Mouse (Mus musculus): Measurements from ENCODE around the gene Ins2.

Gene Ins2

DNA sequence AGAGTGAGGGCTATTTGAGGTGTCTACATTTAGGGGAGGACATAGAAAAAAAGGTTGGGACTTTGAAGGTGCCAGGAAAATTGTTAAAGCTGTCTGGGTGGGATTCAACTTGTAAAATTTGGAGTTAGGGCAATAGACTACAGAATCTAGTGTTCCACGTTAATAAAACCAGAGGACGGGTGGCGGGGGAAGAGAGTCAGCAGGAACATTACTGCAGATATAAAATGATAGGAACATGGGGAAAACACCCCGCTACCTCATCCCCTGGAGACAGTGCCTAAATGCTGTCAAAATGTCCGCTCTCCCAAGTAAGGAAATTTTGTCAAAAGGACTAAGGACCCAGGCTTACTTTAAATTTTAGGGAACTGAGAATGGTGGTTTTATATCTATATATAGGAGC is 80.0 kb downstream of the Ins2 start:
- DNase-seq: no peak

DNA sequence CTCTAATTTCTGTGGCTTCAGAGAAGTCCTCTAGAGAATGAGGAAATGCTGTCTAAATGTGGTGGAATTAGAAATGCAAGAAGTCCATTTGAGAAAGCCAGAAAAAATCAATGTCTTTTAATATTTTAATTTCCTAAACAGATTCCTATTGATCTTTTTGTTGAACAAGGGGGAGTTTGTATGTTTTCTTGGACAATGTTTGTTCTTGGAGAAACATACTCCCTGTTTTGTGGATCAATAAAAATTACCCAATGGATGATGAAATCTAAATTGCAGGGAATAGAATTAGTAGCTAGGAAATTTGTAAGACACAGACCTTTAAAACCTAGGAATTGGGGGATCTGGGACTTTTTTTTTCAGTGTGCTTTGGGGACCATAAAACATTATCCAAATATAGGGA is 81.4 kb downstream of the Ins2 start:
- no peak for DNase-seq

- no peak for DNase-seq
Observed at GRCm38 (mm10) chr7:142661046-142661445, 82.1 kb downstream of the Ins2 start.

- no peak for DNase-seq
Observed at GRCm38 (mm10) chr7:142660651-142660945, 82.6 kb downstream of the Ins2 start.

DNA sequence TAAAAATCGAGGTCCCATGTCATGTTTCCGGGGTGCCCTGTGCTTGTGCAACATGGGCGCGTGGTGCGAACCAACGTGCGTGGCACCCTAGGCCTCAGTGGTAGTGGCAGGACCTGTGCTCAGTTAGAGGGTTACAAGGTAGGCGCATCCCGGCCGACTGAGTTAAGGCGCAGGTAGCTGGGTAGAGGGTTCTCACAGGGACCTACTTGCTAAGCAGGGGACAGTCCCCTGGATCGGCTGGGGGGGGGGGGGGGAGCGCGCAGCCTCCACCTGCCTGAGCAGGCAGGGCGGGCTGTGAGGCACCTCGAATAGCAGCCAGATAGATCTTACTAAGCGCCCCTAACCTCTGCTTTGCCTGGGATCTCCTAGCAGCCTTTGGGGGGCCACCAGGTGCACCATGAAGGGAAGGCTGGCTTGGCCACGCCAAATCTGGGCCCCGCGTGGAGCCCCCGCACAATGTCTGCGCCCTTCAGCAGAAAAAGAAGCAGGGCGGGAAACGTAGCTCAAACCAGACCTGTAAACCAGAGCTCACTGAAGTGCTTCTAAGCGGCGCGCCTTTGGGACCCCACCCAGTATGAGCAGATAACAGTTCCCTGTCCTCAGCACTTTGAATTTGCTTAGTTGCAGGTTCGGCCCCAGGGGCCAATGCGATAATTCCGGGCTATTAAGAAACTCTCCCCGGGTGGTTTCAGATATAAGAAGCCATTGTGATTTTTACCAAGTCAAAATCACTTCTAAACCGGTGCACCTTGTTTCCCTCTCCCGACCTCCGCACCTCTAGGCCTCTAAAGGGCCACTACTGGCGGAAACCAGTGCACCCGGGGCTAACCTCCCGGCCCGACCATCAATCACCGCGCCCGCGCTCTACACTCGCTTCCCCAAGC is 83.2 kb downstream of the Ins2 start:
- no peak for DNase-seq

GRCm38 (mm10) chr7:142659181-142659681 is 84.0 kb downstream of the Ins2 start:
- DNase-seq: no peak

DNA sequence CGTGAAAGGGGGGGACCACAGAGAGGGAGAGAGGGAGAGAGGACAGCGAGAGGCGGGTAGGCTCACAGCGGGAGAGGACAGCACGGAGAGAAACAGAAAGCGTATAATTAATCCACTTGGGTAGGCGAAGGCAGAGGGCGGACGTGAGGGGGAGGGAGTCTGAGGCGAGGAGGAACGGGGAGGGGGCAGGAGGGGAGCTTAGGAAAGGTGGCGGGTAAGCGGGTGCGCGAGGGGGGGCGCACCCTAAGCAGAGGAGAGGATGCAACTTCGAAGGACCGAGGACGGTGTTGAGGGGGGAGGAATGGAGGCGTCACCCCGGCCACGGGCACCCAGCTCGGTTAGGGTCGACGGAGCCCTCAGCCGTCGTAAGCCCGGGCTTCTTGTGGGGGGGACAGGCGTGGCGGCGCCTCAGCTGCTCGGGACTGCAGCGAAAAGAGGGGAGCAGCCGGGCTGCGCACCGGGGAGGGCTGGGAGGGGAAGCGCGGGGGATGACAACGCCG is 84.5 kb downstream of the Ins2 start:
- DNase-seq: peak; percentile 28

DNA sequence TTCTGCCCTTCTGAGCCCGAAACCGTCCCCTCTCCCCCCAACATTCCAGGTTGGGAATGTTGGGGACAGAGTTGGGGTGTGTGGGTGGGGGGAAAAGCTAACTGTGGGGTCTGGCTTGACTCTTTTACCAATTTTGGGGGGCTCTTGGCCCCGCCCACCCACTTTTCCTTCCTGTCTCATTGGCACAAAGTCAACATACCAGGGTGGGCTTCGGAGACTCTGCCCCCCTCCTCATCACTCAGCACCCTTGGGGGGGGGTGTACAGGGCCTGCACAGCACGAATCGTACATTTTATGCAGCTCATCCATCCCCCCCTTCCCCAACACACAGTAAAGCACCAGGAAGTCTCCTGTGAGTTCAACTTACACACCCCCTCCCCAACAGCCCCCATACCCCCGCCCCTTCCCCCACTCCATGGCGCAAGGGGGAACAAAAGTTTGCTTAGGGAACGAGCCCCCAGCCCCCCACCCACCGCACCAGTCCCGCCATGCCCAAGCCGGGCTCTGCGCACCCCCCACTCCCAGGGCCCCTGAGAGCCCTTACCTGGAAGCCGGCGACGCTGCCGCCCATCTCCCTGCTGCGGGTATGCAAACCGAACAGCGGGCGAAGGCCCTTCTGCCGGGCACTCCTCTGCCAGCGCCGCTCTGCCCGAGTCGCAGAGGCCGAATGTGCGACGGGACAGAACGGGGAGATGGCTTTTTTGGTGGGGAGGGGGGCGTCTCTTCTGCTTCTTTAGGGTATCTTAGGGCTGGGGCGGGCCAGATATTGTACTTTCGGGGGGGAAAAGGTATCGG is 85.2 kb downstream of the Ins2 start:
- DNase-seq: no peak

GRCm38 (mm10) chr7:142657341-142657791 is 85.8 kb downstream of the Ins2 start:
- no peak for DNase-seq

- no peak for DNase-seq
Observed at GRCm38 (mm10) chr7:142656055-142656454, 87.1 kb downstream of the Ins2 start.

DNA sequence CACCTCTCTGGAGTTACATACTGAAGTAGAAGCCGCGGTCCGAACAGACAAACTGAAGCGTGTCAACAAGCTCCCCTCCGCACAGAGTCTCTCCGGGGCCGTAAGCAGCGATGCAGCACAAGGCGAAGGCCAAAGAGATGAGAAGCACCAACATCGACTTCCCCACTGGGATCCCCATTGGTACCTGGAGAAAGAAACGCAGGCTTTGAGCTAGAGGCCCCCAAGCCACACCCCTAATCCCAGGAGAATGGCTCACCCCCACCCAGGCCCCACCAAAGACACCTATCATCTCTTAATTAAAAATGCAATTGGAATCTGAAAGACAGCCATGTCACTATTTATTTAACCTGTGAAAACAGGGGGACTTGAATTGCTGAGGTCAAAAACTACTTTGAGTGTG is 87.5 kb downstream of the Ins2 start:
- no peak for DNase-seq

- DNase-seq: no peak
Observed at GRCm38 (mm10) chr7:142653726-142654125, 89.5 kb downstream of the Ins2 start.

DNA sequence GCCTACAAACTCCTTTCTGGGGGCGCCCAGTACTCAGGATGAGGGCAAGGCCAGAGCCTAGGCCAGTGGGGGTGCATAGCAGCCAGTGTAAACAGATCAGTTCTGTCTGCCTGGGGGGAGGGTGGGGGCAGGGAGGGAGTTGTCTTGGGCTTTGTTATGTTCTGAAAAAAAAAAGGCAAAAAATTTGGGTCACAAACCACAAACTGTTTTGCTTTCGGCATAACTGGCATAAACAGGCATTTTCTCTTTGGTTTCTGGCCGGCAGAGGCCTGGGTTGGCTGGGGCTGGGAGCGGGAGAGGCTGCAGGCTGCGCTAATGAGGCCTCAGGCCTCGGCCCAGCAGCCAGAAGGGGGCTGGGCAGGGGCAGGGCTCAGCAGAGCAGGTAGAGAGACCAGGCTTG is 96.5 kb downstream of the Ins2 start:
- DNase-seq: no peak

DNA sequence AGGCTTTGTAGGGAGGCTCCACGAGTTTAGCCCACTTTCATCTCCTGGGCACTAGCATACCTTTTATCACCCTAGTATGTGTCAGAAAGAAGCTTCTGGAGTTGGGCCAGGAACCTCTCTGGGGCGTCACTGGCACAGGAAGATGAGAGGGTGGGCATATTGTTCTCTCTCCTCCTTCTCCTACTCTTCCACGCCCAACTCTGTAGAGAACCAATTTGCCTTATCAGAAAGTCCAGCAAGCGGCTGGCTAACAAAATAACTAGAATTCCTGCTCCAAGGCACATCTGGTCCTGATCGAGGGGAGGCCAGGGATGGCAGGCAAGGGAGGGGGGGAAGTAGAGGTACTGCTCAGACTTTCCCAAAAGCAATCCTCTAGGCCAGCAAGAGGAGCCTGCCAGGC is 98.1 kb downstream of the Ins2 start:
- DNase-seq: no peak

- no peak for DNase-seq
Observed at GRCm38 (mm10) chr7:142636178-142636577, 107.0 kb downstream of the Ins2 start.

DNA sequence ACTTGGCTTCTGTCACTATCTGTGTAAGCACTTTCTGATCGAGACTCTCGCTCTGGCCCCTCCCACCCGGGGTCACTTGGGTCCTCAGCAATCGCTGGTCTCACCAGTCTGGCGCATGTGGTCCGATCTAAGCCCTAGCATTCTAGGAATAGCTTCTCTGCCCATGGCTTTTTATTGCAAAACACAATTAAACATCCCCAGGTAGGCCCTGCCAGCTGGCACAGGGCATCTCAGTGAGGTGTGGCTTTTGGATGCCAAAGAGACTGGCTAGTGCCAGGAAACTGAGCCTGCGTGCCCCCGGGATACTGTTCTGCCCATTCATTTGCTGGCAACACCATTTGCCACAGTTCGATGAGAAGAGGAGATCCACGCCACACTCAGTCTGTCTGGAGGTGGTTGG is 112.5 kb downstream of the Ins2 start:
- DNase-seq: no peak

DNA sequence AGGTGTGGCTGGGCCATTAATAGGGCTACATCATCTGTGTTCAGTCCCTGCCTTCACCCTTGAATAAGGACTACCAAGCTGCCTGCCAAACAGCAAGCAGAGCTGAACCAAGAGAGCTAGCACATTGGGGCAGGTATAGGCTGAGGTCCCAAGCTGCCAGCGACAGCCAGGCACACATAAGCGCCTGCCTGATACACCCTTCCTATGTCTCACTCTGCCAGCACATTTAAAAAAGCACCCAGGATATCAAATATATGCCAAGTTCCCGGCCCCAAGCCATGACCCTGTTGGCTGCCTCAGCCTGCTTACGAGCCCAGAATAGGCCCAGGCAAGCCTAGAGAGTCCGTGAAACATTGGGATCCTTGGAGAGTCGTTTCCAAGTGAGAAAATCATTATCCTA is 113.4 kb downstream of the Ins2 start:
- DNase-seq: no peak

Measured in thymus, postnatal 14 days (tissue).